Mouse (Mus musculus): ENCODE results near the gene Cdh1.
"Not testable (repeated sequence)": the region's sequence is repeated elsewhere in the genome, so short reads cannot be mapped to it uniquely, and the experiment has no call there.

Gene Cdh1

DNA sequence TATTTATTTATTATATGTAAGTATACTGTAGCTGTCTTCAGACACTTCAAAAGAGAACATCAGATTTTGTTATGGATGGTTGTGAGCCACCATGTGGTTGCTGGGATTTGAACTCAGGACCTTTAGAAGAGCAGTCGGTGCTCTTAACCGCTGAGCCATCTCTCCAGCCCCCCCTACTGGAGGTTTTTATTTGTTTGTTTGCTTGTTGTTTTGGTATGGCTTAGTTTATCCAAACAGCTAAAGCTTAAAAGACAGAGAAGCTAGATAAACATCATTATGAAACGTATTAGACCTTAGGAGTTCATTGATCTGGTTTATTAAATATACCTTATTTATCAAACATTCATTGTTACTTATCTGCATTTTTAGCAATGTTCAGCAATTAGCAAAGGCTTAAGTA is 7.5 kb upstream of the Cdh1 start:
- not testable (repeated sequence) for DNase-seq

GRCm38 (mm10) chr8:106597067-106597466 is 6.1 kb upstream of the Cdh1 start:
- no peak for DNase-seq

DNA sequence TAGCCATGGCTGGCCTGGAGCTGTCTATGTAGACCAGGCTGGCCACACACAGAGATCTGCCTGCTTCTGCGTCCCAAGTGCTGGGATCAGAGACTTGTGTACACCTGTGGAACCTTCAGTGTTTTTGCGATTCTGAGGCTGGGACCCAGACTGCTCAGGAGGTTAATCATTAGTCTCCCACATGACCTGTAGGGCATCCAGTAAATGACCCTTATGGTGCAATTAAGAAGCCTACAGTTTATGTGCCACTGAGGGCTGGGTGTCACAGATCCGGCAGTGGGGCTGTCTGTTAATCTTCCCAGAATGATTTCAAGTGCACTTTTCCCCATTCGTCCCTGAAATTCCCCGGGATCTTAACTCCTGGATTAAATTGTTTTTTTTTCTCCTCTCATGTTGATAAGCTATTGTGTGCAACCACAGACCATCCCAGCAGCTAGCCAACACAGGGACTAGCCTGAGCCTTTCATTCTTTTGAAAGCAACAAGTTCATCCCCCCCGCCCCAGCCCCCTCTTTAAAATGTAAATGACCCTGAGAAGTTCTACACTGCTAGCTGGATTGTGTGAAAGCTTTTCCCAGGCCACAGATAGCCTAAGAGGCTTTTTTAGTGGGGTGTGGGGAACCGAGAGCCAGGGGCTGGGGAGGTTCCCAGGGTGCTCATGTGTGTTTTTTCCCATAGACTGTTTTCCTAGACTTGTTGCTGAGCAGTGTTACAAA is 3.7 kb upstream of the Cdh1 start:
- no peak for DNase-seq

DNA sequence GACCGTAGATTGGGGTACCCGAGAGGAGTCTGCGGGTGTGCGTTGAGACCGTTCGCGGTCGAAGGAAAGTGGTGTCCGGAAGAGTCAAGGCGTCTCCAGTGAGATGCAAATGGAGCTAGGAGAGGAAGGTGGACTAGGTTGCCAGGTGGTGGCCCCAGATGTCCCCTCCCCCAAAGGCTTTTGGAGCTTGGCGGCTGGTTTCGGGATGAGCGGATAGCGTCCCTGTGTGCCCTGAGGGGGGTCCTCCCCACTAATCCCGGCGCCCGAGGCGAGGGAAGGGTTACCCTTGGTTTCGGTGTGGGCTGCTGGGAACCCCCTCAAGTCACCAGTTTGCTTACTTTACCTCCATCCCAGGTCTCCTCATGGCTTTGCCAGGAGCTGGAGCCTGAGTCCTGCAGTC is 782 bp downstream of the Cdh1 start:
- DNase-seq, result no peak

GRCm38 (mm10) chr8:106605657-106606056 is 2.5 kb downstream of the Cdh1 start:
- no peak for DNase-seq

DNA sequence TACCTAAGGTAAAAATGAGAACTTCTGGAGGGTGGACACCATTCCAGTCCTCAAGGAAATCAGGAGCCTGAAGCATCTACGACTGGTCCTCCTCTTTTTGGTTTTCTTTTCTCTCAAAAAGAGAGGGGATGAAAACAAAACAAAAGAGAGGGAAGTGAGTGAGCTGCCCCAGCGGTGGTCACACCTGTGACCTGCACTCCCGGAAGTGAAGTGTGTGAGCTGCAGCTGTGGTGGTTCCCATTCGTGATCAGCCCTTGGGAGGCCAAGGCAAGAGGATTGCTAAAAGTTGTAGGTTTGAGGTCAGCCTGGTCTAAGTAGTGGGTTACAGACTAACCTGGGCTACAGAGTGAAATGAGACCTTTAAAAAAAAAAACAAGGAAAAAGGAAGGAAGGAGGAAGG is 3.0 kb downstream of the Cdh1 start:
- DNase-seq, result no peak

GRCm38 (mm10) chr8:106606601-106607145 is 3.5 kb downstream of the Cdh1 start:
- no peak for DNase-seq

- not testable (repeated sequence) for DNase-seq
These were observed 4.6 kb downstream of the Cdh1 start for GRCm38 (mm10) chr8:106607783-106608182.

- no peak for DNase-seq
These were observed 5.3 kb downstream of the Cdh1 start for GRCm38 (mm10) chr8:106608425-106608824.

GRCm38 (mm10) chr8:106609076-106609903 is 6.1 kb downstream of the Cdh1 start:
- no peak for DNase-seq

GRCm38 (mm10) chr8:106610958-106611640 is 7.9 kb downstream of the Cdh1 start:
- no peak for DNase-seq

- DNase-seq, result no peak
These were observed 8.9 kb downstream of the Cdh1 start for GRCm38 (mm10) chr8:106612047-106612446.

DNA sequence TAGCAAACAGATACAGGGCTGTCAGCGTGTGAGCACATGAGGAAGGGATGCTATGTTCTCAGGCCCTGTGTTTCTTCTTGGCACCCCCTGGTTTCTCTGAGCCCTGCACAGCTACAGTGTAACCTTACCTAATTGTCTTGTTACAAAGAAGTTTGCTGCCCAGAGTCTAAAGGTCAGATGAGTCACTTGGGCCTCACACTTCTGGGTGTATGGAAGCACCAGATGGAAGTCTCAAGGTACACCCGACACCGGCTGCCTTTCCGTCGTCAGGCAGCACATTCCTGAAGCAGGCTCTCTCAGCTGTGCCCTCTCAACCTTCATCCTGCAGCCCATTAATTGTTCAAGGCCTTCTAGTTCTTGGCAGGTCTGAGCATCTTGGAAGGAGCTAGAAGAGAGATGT is 11.6 kb downstream of the Cdh1 start:
- DNase-seq, result no peak

GRCm38 (mm10) chr8:106615661-106616299 is 12.6 kb downstream of the Cdh1 start:
- no peak for DNase-seq

DNA sequence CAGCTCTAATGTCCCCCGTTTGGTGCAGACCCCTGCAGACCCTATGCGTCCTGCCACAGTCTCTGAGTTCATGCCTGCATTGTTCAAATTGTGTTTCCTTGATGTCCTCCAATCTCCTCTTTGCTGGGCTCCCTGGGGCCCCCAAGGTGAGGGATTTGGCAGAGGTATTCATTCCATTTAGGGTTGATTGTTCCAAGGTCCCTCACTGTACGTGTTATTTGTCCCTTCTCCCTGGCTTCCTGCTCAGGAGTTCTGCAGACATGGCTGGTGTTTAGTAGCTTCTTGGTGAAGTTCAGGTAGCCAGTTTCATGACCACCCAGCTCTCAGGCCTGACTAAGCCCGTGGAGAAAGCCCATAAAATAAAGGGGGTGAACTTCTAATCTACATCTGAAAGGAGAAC is 13.5 kb downstream of the Cdh1 start:
- no peak for DNase-seq

GRCm38 (mm10) chr8:106617196-106617595 is 14.0 kb downstream of the Cdh1 start:
- DNase-seq, result no peak

DNA sequence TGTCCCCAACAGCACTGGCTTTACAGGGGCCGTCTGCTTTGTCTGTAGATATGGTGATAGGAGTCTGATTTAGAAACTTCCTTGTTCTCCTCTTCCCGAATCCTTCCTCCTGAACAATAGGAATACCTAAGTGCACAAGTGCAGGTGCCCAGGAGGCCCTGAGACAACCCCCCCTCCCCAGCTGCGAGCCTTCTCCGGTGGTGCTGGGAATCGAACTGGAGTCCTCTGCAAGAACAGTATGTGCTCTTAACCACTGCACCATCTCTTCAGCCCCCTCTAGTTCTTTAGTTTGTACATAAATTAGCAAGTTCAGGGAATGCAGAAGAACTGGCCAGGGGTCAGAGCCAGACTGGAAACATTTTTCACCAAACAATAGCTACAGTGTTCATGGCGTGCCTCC is 14.7 kb downstream of the Cdh1 start:
- DNase-seq, result no peak

GRCm38 (mm10) chr8:106618324-106618723 is 15.2 kb downstream of the Cdh1 start:
- no peak for DNase-seq

DNA sequence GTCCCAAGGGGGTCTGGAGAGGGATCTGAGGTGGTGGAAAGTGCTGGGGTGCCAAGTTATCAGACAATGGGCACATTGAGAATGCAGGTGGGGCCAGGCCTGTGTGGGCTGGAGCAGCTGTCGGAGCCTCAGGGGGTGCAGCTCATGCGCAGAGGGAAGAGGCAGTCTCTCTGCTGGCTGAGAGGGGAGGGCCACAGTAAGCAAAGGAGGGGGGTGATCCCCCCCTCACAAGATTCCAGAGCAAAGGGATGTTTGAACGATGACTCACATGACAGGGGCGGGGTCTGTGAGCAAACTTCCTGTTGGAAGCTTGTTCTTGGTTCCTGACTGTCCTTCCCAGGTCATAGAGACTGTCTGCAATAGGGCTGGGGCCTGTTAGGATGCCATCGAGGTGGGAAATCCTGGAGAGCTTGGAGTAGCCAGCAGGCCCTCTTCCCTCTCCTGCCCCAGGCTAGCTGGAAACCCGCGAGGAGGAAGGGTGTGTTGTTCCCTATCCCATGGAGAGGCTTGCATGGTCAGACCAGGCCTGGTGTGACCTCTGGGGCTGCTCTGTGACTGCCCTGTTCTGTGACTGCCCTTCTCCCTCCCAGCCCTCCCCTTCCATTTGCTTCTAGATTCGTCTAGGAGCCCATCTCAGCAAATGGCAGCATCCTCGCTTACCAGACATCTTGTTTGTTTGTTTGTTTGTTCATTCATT is 16.5 kb downstream of the Cdh1 start:
- no peak for DNase-seq

- DNase-seq, result no peak
These were observed 17.3 kb downstream of the Cdh1 start for GRCm38 (mm10) chr8:106620488-106620887.

DNA sequence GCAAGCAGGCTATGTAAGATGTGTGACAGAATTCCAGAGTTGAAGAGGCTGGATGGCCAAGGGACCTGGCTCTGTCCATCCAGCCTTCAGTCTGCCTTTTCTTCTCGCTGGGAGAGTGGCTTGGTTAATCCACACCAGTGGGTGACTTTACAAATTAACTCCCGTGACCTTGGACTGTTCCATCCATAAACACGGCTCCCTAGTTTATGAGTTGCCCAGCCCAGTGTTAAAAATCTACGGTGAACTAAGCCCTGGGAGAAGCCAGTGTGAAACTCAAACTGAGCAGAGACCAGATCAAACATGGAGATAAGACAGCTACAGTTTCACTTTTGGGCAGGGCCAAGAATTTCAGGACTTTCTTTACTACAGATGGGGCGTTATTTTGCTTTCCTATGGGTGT is 19.9 kb downstream of the Cdh1 start:
- no peak for DNase-seq

DNA sequence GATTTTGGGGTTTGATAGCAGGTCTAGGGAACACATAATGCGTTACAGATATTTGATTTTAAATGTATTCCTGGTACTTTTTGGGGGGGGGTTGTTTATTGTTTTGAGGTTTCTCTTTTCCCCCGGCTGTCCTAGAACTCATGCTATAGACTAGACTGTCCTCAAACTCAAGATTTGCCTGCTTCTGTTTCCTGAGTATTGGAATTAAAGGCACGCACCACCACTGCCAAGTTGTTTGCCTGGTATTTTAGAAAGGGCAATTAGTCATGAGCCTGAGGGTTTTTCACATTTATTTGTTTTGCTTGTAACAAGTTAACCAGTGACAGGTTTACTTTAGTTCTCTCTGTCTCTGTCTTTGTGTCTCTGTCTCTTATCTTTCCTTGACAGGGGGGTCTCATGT is 20.3 kb downstream of the Cdh1 start:
- no peak for DNase-seq
